Mouse (Mus musculus): ENCODE data around the gene Zfyve28. TPM values are rescaled to one million over a fixed set of nuclear protein-coding genes. Genes with fewer than 3 reads are reported as not detected.

Gene Zfyve28
- polyA plus RNA-seq, 1 experiment from 2014 or later: 0.16 TPM

DNA sequence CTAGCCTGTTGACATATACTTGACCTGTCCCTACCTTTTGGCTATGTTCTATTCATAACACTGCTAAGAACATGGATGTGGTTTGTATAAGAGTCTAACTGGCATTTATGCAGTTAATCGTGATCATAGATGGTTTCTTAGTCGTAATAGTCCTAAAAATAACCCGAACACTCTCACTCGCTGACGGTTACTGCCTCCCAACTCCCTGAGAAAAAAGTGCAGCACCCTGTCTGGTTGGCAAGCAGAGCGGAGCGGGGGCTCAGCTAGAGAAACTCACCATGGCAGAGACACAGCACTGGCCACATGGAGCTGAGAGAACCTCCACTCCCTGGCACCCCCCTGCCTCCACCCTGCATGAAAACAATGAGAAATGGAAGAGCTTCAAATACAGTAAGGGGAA, 7.3 kb downstream of the Zfyve28 start:
- H3K4me1 ChIP-seq (ENCODE audit: insufficient read depth, low read depth, low read length): no peaks in the 10 kb centered on the region
- WGBS: 38% methylated on average over 7 of the region's 7 CpGs
- peaks cover 11% of the 10 kb centered on the region; the same call in 1 of the 2 replicates for H3K27me3 ChIP-seq (replicated peaks; ENCODE audit: insufficient read depth, low read length)
- DNase-seq (ENCODE audit: low spot score) (no peak), ATAC-seq (no peak)
- no peak overlapping the region for H3K4me2 ChIP-seq (replicated peaks; ENCODE audit: low read depth, low read length)
- H3K9me3 ChIP-seq (ENCODE audit: low read length): no peaks in the 10 kb centered on the region
- no peak overlapping the region for H3K27ac ChIP-seq (ENCODE audit: low read length)
- no peaks in the 10 kb centered on the region for H3K36me3 ChIP-seq (ENCODE audit: insufficient read depth, low read length)
- no peak overlapping the region for H3K4me3 ChIP-seq (ENCODE audit: low read depth, low read length)
- H3K9ac ChIP-seq (replicated peaks; ENCODE audit: low read depth): no peak overlapping the region
- no peak for TF ChIP-seq EP300 (IDR thresholded peaks at IDR 0.05)
- TF ChIP-seq CTCF (IDR thresholded peaks at IDR 0.05): no peak

DNA sequence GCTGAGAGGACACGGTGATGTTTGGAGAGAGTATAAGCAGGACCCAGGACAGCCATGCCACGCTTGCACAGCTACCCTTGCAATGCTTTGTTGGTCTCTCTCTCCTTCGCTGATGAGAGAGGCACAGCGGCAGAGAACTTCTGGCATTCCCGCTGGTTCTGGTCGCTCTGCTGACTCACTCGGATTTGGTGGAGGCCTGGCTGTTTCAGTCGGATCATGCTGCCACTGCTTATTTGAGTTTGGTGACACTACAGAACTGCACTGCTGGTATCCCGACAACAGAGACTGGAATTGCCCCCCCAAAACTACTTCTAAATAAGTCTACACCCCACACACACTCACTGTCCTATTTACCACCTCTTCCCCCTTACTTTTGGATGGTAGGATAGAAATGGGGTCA, 9.0 kb downstream of the Zfyve28 start:
- Histone ChIP-seq H3K36me3 (ENCODE audit: insufficient read depth, low read length) (no peaks in the 10 kb centered on the region), H3K27ac (ENCODE audit: low read length) (no peak overlapping the region), H3K4me3 (ENCODE audit: low read depth, low read length) (no peak overlapping the region), H3K9me3 (ENCODE audit: low read length) (no peaks in the 10 kb centered on the region), H3K9ac (replicated peaks; ENCODE audit: low read depth) (no peak overlapping the region), H3K4me1 (ENCODE audit: insufficient read depth, low read depth, low read length) (no peaks in the 10 kb centered on the region), H3K4me2 (replicated peaks; ENCODE audit: low read depth, low read length) (no peak overlapping the region), H3K27me3 (replicated peaks; ENCODE audit: insufficient read depth, low read length) (0 out of 2 replicates have a peak, but pooled peaks cover 3% of the 10 kb centered on the region)
- no peak for DNase-seq (ENCODE audit: low spot score)
- no peak for ATAC-seq
- TF ChIP-seq EP300 (IDR thresholded peaks at IDR 0.05) (no peak), CTCF (IDR thresholded peaks at IDR 0.05) (no peak)
- WGBS: 84% methylated on average over 9 of the region's 9 CpGs

DNA sequence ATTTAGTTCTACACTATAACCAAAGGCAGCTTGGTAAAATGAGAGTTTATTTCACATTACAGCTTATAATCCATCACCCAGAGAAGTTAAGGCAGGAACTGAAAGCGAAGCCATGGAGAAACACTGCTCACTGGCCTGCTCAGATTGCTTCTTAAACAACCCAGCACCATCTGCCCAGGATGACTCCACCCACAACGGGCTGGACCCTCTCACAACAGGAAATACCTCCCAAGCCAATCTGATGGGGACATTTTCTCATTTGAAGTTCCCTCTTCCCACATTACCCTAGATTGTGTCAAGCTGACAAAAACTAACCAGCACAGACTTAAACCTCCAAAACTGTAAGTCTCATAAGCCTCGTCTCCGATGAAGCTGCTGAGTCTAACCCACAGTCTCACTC, 10.2 kb downstream of the Zfyve28 start:
- no peak overlapping the region for H3K27ac ChIP-seq (ENCODE audit: low read length)
- ATAC-seq (no peak), DNase-seq (ENCODE audit: low spot score) (no peak)
- 68% methylated on average over 4 of the region's 4 CpGs for WGBS
- H3K4me2 ChIP-seq (replicated peaks; ENCODE audit: low read depth, low read length): no peak overlapping the region
- H3K4me1 ChIP-seq (ENCODE audit: insufficient read depth, low read depth, low read length): no peaks in the 10 kb centered on the region
- H3K9me3 ChIP-seq (ENCODE audit: low read length): no peaks in the 10 kb centered on the region
- H3K27me3 ChIP-seq (replicated peaks; ENCODE audit: insufficient read depth, low read length): no peaks in the 10 kb centered on the region
- H3K9ac ChIP-seq (replicated peaks; ENCODE audit: low read depth): no peak overlapping the region
- no peak for TF ChIP-seq CTCF (IDR thresholded peaks at IDR 0.05)
- TF ChIP-seq EP300 (IDR thresholded peaks at IDR 0.05): no peak
- no peak overlapping the region for H3K4me3 ChIP-seq (ENCODE audit: low read depth, low read length)
- H3K36me3 ChIP-seq (ENCODE audit: insufficient read depth, low read length): no peaks in the 10 kb centered on the region

DNA sequence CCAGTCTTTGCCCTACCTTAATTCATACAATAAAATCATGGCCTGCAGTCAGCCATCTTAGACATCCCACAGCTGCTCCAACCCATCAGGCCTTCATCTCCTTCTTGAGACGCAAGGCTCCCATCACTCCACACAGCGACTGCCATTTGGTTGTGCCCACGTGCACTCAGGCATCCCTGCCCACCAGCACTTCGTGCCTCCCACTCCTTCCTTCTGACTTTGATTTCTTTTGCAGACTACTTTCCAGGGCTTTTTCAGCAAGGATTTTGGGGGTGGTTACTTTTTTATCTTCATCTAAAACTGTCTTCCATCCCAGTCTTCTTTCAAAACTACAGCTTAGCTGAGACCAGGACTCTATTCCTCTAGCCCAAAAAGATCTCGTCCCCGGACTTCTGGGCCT, 11.5 kb downstream of the Zfyve28 start:
- Histone ChIP-seq H3K4me1 (ENCODE audit: insufficient read depth, low read depth, low read length) (no peaks in the 10 kb centered on the region), H3K36me3 (ENCODE audit: insufficient read depth, low read length) (no peaks in the 10 kb centered on the region), H3K27me3 (replicated peaks; ENCODE audit: insufficient read depth, low read length) (no peaks in the 10 kb centered on the region), H3K4me2 (replicated peaks; ENCODE audit: low read depth, low read length) (no peak overlapping the region), H3K4me3 (ENCODE audit: low read depth, low read length) (no peak overlapping the region), H3K27ac (ENCODE audit: low read length) (no peak overlapping the region), H3K9me3 (ENCODE audit: low read length) (no peaks in the 10 kb centered on the region), H3K9ac (replicated peaks; ENCODE audit: low read depth) (no peak overlapping the region)
- 54% methylated on average over 6 of the region's 6 CpGs for WGBS
- no peak for DNase-seq (ENCODE audit: low spot score)
- TF ChIP-seq CTCF (IDR thresholded peaks at IDR 0.05) (no peak), EP300 (IDR thresholded peaks at IDR 0.05) (no peak)
- no peak for ATAC-seq

DNA sequence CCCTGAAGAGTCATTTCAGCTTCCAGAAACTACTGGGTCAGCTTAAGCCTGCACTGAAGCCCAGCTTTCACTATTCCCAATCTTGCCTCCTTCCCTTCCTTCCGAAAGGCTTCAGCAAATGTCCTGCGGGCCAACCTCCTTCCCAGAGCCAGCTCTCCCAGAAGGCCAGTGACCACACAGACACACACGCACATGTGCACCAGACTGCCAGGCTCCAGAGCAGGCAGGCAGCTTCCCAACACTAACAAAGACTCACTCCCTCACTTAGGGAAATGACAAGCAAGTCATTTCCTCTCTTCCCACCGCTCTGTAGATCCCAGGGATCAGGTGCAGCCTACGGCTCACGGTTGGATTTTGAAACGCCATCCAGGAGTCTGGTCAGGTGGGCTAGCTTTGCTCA, 12.1 kb downstream of the Zfyve28 start:
- Histone ChIP-seq H3K4me1 (ENCODE audit: insufficient read depth, low read depth, low read length) (no peaks in the 10 kb centered on the region), H3K27ac (ENCODE audit: low read length) (no peak overlapping the region), H3K9ac (replicated peaks; ENCODE audit: low read depth) (no peak overlapping the region), H3K4me3 (ENCODE audit: low read depth, low read length) (no peak overlapping the region), H3K4me2 (replicated peaks; ENCODE audit: low read depth, low read length) (no peak overlapping the region), H3K9me3 (ENCODE audit: low read length) (no peaks in the 10 kb centered on the region), H3K27me3 (replicated peaks; ENCODE audit: insufficient read depth, low read length) (no peaks in the 10 kb centered on the region), H3K36me3 (ENCODE audit: insufficient read depth, low read length) (no peaks in the 10 kb centered on the region)
- WGBS: 45% methylated on average over 7 of the region's 7 CpGs
- DNase-seq (ENCODE audit: low spot score): no peak
- TF ChIP-seq EP300 (IDR thresholded peaks at IDR 0.05): no peak
- no peak for TF ChIP-seq CTCF (IDR thresholded peaks at IDR 0.05)
- no peak for ATAC-seq

DNA sequence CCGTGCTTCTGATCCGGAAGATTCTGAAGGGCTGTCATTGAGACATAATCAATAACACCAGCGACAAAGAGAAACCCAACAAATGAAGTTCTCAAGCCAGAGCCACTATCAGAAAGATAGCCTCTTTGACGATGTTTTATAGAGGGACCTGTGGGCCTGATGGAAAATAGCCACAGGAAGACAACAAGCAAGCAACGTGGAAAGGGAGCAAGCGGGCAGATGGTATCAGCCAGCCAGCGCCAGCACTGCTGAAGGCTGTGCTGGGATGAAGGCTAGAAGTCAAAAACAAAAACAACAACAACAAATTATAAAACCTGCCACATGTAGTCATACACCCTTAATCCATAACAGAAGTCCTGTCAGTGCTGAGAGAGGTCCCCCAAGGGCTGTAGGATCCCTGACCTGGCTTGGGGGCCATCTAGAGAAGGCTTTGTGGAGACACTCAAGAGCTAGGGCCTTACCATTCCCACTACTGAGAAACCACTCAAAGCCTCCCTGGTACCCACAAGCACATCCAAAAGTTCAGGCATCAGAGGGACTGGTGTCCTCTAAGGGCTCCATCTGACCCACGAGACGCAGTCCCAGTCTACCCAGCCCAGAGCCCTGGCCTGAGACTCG, 13.5 kb downstream of the Zfyve28 start:
- Histone ChIP-seq H3K9me3 (ENCODE audit: low read length) (no peaks in the 10 kb centered on the region), H3K27ac (ENCODE audit: low read length) (no peak overlapping the region), H3K4me2 (replicated peaks; ENCODE audit: low read depth, low read length) (no peak overlapping the region), H3K9ac (replicated peaks; ENCODE audit: low read depth) (no peak overlapping the region), H3K36me3 (ENCODE audit: insufficient read depth, low read length) (no peaks in the 10 kb centered on the region), H3K4me3 (ENCODE audit: low read depth, low read length) (no peak overlapping the region), H3K4me1 (ENCODE audit: insufficient read depth, low read depth, low read length) (no peaks in the 10 kb centered on the region), H3K27me3 (replicated peaks; ENCODE audit: insufficient read depth, low read length) (no peaks in the 10 kb centered on the region)
- TF ChIP-seq CTCF (IDR thresholded peaks at IDR 0.05) (no peak), EP300 (IDR thresholded peaks at IDR 0.05) (no peak)
- WGBS: 82% methylated on average over 10 of the region's 10 CpGs
- ATAC-seq (no peak), DNase-seq (ENCODE audit: low spot score) (no peak)

DNA sequence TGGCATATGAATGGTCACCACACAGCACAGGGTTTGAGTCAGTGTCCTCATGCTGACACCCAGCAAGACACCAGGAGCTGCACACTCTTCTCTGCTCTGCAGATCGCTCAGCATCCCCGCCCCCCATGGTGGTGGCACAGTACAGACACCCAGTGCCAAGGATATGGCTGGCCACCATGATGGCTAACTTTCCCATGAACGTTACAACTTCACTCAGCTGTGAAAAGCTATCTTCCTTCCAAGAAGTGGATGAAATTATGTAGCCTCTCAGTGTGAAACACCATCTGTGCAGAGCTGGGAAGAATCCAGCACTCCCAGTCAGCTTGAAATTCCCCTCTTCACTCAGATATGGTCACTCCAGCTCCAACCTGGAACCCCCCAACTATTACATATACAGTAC, 14.0 kb downstream of the Zfyve28 start:
- no peak overlapping the region for H3K27ac ChIP-seq (ENCODE audit: low read length)
- 66% methylated on average over 3 of the region's 3 CpGs for WGBS
- no peak for DNase-seq (ENCODE audit: low spot score)
- no peak overlapping the region for H3K9ac ChIP-seq (replicated peaks; ENCODE audit: low read depth)
- TF ChIP-seq CTCF (IDR thresholded peaks at IDR 0.05): no peak
- H3K9me3 ChIP-seq (ENCODE audit: low read length): no peaks in the 10 kb centered on the region
- no peak for ATAC-seq
- H3K36me3 ChIP-seq (ENCODE audit: insufficient read depth, low read length): no peaks in the 10 kb centered on the region
- no peaks in the 10 kb centered on the region for H3K4me1 ChIP-seq (ENCODE audit: insufficient read depth, low read depth, low read length)
- no peak overlapping the region for H3K4me3 ChIP-seq (ENCODE audit: low read depth, low read length)
- H3K4me2 ChIP-seq (replicated peaks; ENCODE audit: low read depth, low read length): no peak overlapping the region
- no peaks in the 10 kb centered on the region for H3K27me3 ChIP-seq (replicated peaks; ENCODE audit: insufficient read depth, low read length)

Measured in lung, postnatal 0 days (tissue).